Mouse (Mus musculus): Measurements from ENCODE around the gene Ftl1. TPM values are rescaled to one million over a fixed set of nuclear protein-coding genes. Genes with fewer than 3 reads are reported as not detected.
A peak's percentile ranks its signal among the peaks of the same experiment; 100 is the strongest.

Ftl1 gene
- total and polyA plus RNA-seq, 3 experiments = 213 to 903 (median 308) TPM

GRCm38 (mm10) chr7:45454971-45455370 lies 4.7 kb downstream of the Ftl1 start:
- no peak for DNase-seq
- Histone ChIP-seq H3K4me3 (no peak overlapping the region), H3K4me1 (ENCODE audit: control insufficient read depth, insufficient read depth, low read length) (peaks cover 6% of the 10 kb centered on the region; the same call in 1 of the 2 replicates), H3K79me2 (replicated peaks; ENCODE audit: control insufficient read depth, insufficient read depth, low read length) (no peaks in the 10 kb centered on the region), H3K27me3 (ENCODE audit: control insufficient read depth, insufficient read depth, low read length) (no peaks in the 10 kb centered on the region), H3K27ac (no peak overlapping the region), H3K36me3 (ENCODE audit: control insufficient read depth, insufficient read depth, low read length) (peaks cover 12% of the 10 kb centered on the region), H3K9ac (ENCODE audit: low read depth, low read length) (no peak overlapping the region)
- intact Hi-C loops (cut with DNase I) = no loop called here
- WGBS = 84% methylated on average over 15 of the region's 15 CpGs
- TF ChIP-seq POLR2A (IDR thresholded peaks at IDR 0.05; ENCODE audit: insufficient read depth, low read depth, low read length) (no peak), CTCF (IDR thresholded peaks at IDR 0.05) (no peak), EP300 (IDR thresholded peaks at IDR 0.05; ENCODE audit: insufficient read depth, low read depth, low read length) (no peak)

GRCm38 (mm10) chr7:45451344-45451982 lies 8.2 kb downstream of the Ftl1 start:
- WGBS = 55% methylated on average over 23 of the region's 23 CpGs
- no peak for TF ChIP-seq POLR2A (IDR thresholded peaks at IDR 0.05; ENCODE audit: insufficient read depth, low read depth, low read length)
- peak; percentile 97 for TF ChIP-seq CTCF (IDR thresholded peaks at IDR 0.05)
- peak; percentile 34; the same call in 1 of the 2 replicates for TF ChIP-seq EP300 (IDR thresholded peaks at IDR 0.05; ENCODE audit: insufficient read depth, low read depth, low read length)
- no peaks in the 10 kb centered on the region for H3K4me1 ChIP-seq (ENCODE audit: control insufficient read depth, insufficient read depth, low read length)
- H3K79me2 ChIP-seq (replicated peaks; ENCODE audit: control insufficient read depth, insufficient read depth, low read length) = no peaks in the 10 kb centered on the region
- peak; percentile 80 to 85 for DNase-seq
- intact Hi-C loops (cut with DNase I) = loop anchor here (2.0 kb wide), 1 partner anchor 109 kb away; no protein-coding TSS in a partner anchor
- H3K4me3 ChIP-seq = no peak overlapping the region
- no peak overlapping the region for H3K27ac ChIP-seq
- H3K9ac ChIP-seq (ENCODE audit: low read depth, low read length) = no peak overlapping the region
- H3K27me3 ChIP-seq (ENCODE audit: control insufficient read depth, insufficient read depth, low read length) = no peaks in the 10 kb centered on the region
- H3K36me3 ChIP-seq (ENCODE audit: control insufficient read depth, insufficient read depth, low read length) = no peaks in the 10 kb centered on the region

- Histone ChIP-seq H3K79me2 (replicated peaks; ENCODE audit: control insufficient read depth, insufficient read depth, low read length) (no peaks in the 10 kb centered on the region), H3K4me1 (ENCODE audit: control insufficient read depth, insufficient read depth, low read length) (no peaks in the 10 kb centered on the region), H3K27ac (no peak overlapping the region), H3K36me3 (ENCODE audit: control insufficient read depth, insufficient read depth, low read length) (no peaks in the 10 kb centered on the region), H3K4me3 (no peak overlapping the region), H3K27me3 (ENCODE audit: control insufficient read depth, insufficient read depth, low read length) (no peaks in the 10 kb centered on the region), H3K9ac (ENCODE audit: low read depth, low read length) (no peak overlapping the region)
- no peak for DNase-seq
- TF ChIP-seq POLR2A (IDR thresholded peaks at IDR 0.05; ENCODE audit: insufficient read depth, low read depth, low read length) = no peak
- intact Hi-C loops (cut with DNase I) = loop anchor here (2.0 kb wide), 1 partner anchor 111 kb away; no protein-coding TSS in a partner anchor
- 81% methylated on average over 1 of the region's 1 CpGs for WGBS
Measured at GRCm38 (mm10) chr7:45449974-45450373, 9.7 kb downstream of the Ftl1 start.

GRCm38 (mm10) chr7:45447325-45447990 lies 12.2 kb downstream of the Ftl1 start:
- TF ChIP-seq EP300 (IDR thresholded peaks at IDR 0.05; ENCODE audit: insufficient read depth, low read depth, low read length) (0 out of 2 replicates have a peak, but pooled peaks have one; percentile 38), CTCF (IDR thresholded peaks at IDR 0.05) (peak; percentile 65), POLR2A (IDR thresholded peaks at IDR 0.05; ENCODE audit: insufficient read depth, low read depth, low read length) (no peak)
- Histone ChIP-seq H3K4me3 (no peak overlapping the region), H3K9ac (ENCODE audit: low read depth, low read length) (no peak overlapping the region), H3K36me3 (ENCODE audit: control insufficient read depth, insufficient read depth, low read length) (no peaks in the 10 kb centered on the region; the same call in 1 of the 2 replicates), H3K27ac (no peak overlapping the region), H3K79me2 (replicated peaks; ENCODE audit: control insufficient read depth, insufficient read depth, low read length) (no peaks in the 10 kb centered on the region), H3K4me1 (ENCODE audit: control insufficient read depth, insufficient read depth, low read length) (no peaks in the 10 kb centered on the region), H3K27me3 (ENCODE audit: control insufficient read depth, insufficient read depth, low read length) (no peaks in the 10 kb centered on the region)
- WGBS = 39% methylated on average over 11 of the region's 11 CpGs
- intact Hi-C loops (cut with DNase I) = no loop called here
- no peak for DNase-seq

GRCm38 (mm10) chr7:45446589-45446988 lies 13.1 kb downstream of the Ftl1 start:
- no peaks in the 10 kb centered on the region; the same call in 1 of the 2 replicates for H3K36me3 ChIP-seq (ENCODE audit: control insufficient read depth, insufficient read depth, low read length)
- no peak overlapping the region for H3K4me3 ChIP-seq

More at GRCm38 (mm10) chr7:45446589-45446988, 13.1 kb downstream of the Ftl1 start:
- Histone ChIP-seq H3K27me3 (ENCODE audit: control insufficient read depth, insufficient read depth, low read length) (no peaks in the 10 kb centered on the region), H3K4me1 (ENCODE audit: control insufficient read depth, insufficient read depth, low read length) (no peaks in the 10 kb centered on the region), H3K79me2 (replicated peaks; ENCODE audit: control insufficient read depth, insufficient read depth, low read length) (no peaks in the 10 kb centered on the region), H3K27ac (no peak overlapping the region), H3K9ac (ENCODE audit: low read depth, low read length) (no peak overlapping the region)
- no peak for DNase-seq
- intact Hi-C loops (cut with DNase I) = no loop called here
- TF ChIP-seq EP300 (IDR thresholded peaks at IDR 0.05; ENCODE audit: insufficient read depth, low read depth, low read length) (no peak), POLR2A (IDR thresholded peaks at IDR 0.05; ENCODE audit: insufficient read depth, low read depth, low read length) (no peak)
